Mouse (Mus musculus): ENCODE measurements around the gene Olfr978. TPM values are rescaled to one million over a fixed set of nuclear protein-coding genes. Genes with fewer than 3 reads are reported as not detected.

Olfr978 gene
- not detected for polyA plus RNA-seq (2015; fragmentation: Illumina TruSeq; extraction: RNeasy Lipid Tissue Mini Kit (QIAGEN cat#74804); ENCODE audit: insufficient read depth, low replicate concordance)

DNA sequence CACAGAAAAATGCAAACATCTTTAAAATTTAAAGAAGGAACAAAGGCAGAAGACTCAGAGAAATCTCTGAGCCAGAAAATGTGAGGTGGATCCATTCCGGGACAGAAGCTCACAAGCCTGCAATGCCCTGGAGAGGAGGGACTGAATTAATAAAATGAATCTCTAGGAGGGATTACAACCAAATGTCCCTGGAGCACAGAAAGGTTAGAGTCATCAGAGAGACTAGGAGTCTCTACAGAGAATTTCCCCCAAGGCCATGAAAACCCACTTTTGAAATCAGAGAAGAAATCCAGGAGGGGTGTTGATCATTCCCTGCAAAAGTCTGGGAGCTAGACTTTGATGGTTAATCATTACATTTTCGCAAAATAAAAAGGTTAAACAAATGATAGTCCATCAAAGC lies at the start of gene Olfr978:
TSS of gene Olfr978 (plus strand) at position 301 of the 400 bp plus-strand sequence.

DNA sequence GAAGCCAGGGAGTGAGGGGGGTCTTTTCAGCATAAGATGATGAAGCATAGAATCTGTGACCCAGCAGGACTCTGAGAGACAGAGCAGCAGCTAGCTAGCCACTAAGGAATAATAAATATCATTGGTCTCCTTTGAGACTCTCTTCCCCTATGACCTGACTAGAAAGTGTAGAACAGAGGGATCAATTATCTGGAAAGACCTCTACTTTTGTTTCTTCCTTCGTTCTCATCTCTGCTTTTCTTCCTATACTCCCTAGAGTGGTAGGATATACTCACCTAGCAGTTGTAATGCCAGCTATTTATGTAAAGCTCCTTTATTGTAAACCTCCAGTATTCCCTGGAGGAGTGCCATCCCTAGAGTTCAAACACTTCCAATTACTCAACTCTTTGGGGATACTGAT lies 40.0 kb upstream of the Olfr978 start, which contains the start of gene Olfr975:
TSS of gene Olfr975 (minus strand) at position 101 of the 400 bp plus-strand sequence.

DNA sequence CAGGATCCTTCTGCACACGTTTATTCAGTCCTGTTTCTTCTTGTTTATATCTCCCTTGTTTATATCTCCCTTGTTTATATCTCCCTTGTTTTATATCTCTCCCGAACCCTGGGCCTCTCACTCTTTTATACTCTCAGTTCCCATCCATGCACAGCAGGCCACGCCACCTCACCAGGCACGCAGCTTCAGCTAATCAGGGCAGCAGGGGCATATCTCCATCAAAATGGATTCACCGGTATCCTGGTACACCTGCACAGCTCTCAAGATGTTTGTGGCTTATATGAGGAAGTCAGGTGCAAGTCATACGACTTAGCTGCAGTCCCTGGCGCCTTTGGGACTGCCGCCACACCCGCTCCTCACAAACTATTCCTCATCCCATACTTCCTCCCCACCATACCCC lies 30.9 kb upstream of the Olfr978 start, which contains the start of gene Olfr976:
TSS of gene Olfr976 (minus strand) at position 101 of the 400 bp plus-strand sequence.

DNA sequence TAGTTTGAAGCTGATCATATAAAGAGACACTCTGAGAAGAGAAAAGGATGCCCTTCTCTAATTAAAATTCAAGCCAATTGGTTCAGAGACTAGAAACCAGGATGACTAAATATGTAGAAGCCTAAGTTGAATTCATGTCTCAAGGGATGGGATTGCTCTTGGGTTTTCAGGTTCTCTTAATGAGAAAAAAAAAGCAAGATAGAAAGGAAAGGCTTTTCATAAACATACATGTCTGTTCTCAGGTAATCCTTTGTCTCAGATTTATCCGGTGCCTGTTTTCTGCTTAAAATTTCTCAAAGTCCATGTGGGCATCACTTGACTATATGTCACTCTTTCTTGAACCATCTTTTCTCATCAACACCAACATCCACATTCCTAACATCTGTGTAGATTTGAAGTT lies 11.5 kb downstream of the Olfr978 start, which contains the start of gene Olfr979:
TSS of gene Olfr979 (minus strand) at position 101 of the 400 bp plus-strand sequence.

DNA sequence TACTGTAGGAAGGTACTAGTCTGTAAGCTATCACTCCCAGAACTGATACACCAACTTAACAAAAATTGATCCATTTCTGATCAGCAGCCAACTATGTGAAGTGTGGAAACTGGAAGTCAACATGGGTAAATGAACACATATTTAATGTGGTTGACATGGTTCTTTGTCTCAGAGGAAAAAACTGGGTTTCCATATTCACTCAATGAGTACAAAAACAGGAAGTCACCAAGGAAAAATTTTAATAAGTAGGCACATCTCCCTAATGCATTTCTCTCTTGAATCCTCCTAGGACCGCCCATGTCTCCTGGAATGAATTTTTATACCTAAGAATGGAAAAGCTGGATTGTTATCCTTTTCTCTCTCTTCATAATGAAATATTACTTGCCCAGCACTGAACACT lies 17.6 kb downstream of the Olfr978 start, which contains the start of gene Olfr980:
TSS of gene Olfr980 (minus strand) at position 101 of the 400 bp plus-strand sequence.

DNA sequence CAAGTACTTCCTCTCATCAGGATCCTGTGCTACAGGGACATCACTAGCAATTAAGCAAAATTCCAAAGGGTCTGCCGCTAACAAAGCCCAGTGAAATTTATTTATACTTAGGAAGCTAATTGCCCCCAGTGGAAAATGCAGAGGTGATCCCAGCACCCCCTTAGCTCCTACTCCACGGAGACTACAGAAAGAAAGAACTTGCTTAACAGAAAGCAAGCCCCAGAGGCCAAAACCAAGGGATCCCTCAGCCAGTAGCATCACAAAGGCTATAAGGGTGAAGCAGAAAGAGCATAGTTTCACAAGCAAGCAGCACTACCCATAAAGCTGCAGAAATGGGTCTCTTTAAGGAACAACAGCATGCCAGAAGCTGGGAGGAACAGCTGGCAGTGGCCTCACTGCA lies 29.3 kb downstream of the Olfr978 start, which contains the start of gene Olfr981:
TSS of gene Olfr981 (plus strand) at position 301 of the 400 bp plus-strand sequence.

Other genes starting within 250 kb of the Olfr978 start
- gene Olfr967, start 245.9 kb upstream of the Olfr978 start, polyA plus RNA-seq (2015; fragmentation: Illumina TruSeq; extraction: RNeasy Lipid Tissue Mini Kit (QIAGEN cat#74804); ENCODE audit: insufficient read depth, low replicate concordance) = not detected
- not detected for gene Olfr968, start 208.9 kb upstream of the Olfr978 start, polyA plus RNA-seq (2015; fragmentation: Illumina TruSeq; extraction: RNeasy Lipid Tissue Mini Kit (QIAGEN cat#74804); ENCODE audit: insufficient read depth, low replicate concordance)
- gene Olfr969, start 201.2 kb upstream of the Olfr978 start, polyA plus RNA-seq (2015; fragmentation: Illumina TruSeq; extraction: RNeasy Lipid Tissue Mini Kit (QIAGEN cat#74804); ENCODE audit: insufficient read depth, low replicate concordance) = not detected
- gene Olfr970, start 183.3 kb upstream of the Olfr978 start, polyA plus RNA-seq (2015; fragmentation: Illumina TruSeq; extraction: RNeasy Lipid Tissue Mini Kit (QIAGEN cat#74804); ENCODE audit: insufficient read depth, low replicate concordance) = not detected
- gene Olfr971, start 155.2 kb upstream of the Olfr978 start, polyA plus RNA-seq (2015; fragmentation: Illumina TruSeq; extraction: RNeasy Lipid Tissue Mini Kit (QIAGEN cat#74804); ENCODE audit: insufficient read depth, low replicate concordance) = not detected
- gene Olfr972, start 125.7 kb upstream of the Olfr978 start, polyA plus RNA-seq (2015; fragmentation: Illumina TruSeq; extraction: RNeasy Lipid Tissue Mini Kit (QIAGEN cat#74804); ENCODE audit: insufficient read depth, low replicate concordance) = not detected
- gene Olfr229, start 84.8 kb upstream of the Olfr978 start, polyA plus RNA-seq (2015; fragmentation: Illumina TruSeq; extraction: RNeasy Lipid Tissue Mini Kit (QIAGEN cat#74804); ENCODE audit: insufficient read depth, low replicate concordance) = not detected
- not detected for gene Olfr974, start 54.6 kb upstream of the Olfr978 start, polyA plus RNA-seq (2015; fragmentation: Illumina TruSeq; extraction: RNeasy Lipid Tissue Mini Kit (QIAGEN cat#74804); ENCODE audit: insufficient read depth, low replicate concordance)
- not detected for gene Olfr975, start 40.1 kb upstream of the Olfr978 start, polyA plus RNA-seq (2015; fragmentation: Illumina TruSeq; extraction: RNeasy Lipid Tissue Mini Kit (QIAGEN cat#74804); ENCODE audit: insufficient read depth, low replicate concordance)
- not detected for gene Olfr976, start 31.0 kb upstream of the Olfr978 start, polyA plus RNA-seq (2015; fragmentation: Illumina TruSeq; extraction: RNeasy Lipid Tissue Mini Kit (QIAGEN cat#74804); ENCODE audit: insufficient read depth, low replicate concordance)
- gene Olfr979, start 11.4 kb downstream of the Olfr978 start, polyA plus RNA-seq (2015; fragmentation: Illumina TruSeq; extraction: RNeasy Lipid Tissue Mini Kit (QIAGEN cat#74804); ENCODE audit: insufficient read depth, low replicate concordance) = not detected
- not detected for gene Olfr980, start 17.5 kb downstream of the Olfr978 start, polyA plus RNA-seq (2015; fragmentation: Illumina TruSeq; extraction: RNeasy Lipid Tissue Mini Kit (QIAGEN cat#74804); ENCODE audit: insufficient read depth, low replicate concordance)
- not detected for gene Olfr981, start 29.4 kb downstream of the Olfr978 start, polyA plus RNA-seq (2015; fragmentation: Illumina TruSeq; extraction: RNeasy Lipid Tissue Mini Kit (QIAGEN cat#74804); ENCODE audit: insufficient read depth, low replicate concordance)
- gene Olfr982, start 81.7 kb downstream of the Olfr978 start, polyA plus RNA-seq (2015; fragmentation: Illumina TruSeq; extraction: RNeasy Lipid Tissue Mini Kit (QIAGEN cat#74804); ENCODE audit: insufficient read depth, low replicate concordance) = not detected
- gene Olfr983, start 101.5 kb downstream of the Olfr978 start, polyA plus RNA-seq (2015; fragmentation: Illumina TruSeq; extraction: RNeasy Lipid Tissue Mini Kit (QIAGEN cat#74804); ENCODE audit: insufficient read depth, low replicate concordance) = not detected
- gene Olfr984, start 122.1 kb downstream of the Olfr978 start, polyA plus RNA-seq (2015; fragmentation: Illumina TruSeq; extraction: RNeasy Lipid Tissue Mini Kit (QIAGEN cat#74804); ENCODE audit: insufficient read depth, low replicate concordance) = not detected
- not detected for gene Olfr985, start 138.1 kb downstream of the Olfr978 start, polyA plus RNA-seq (2015; fragmentation: Illumina TruSeq; extraction: RNeasy Lipid Tissue Mini Kit (QIAGEN cat#74804); ENCODE audit: insufficient read depth, low replicate concordance)
- gene Tmem225, start 156.0 kb downstream of the Olfr978 start, polyA plus RNA-seq (2015; fragmentation: Illumina TruSeq; extraction: RNeasy Lipid Tissue Mini Kit (QIAGEN cat#74804); ENCODE audit: insufficient read depth, low replicate concordance) = not detected
- gene Olfr986, start 188.8 kb downstream of the Olfr978 start, polyA plus RNA-seq (2015; fragmentation: Illumina TruSeq; extraction: RNeasy Lipid Tissue Mini Kit (QIAGEN cat#74804); ENCODE audit: insufficient read depth, low replicate concordance) = not detected
- gene Zfp202, start 200.2 kb downstream of the Olfr978 start, polyA plus RNA-seq (2015; fragmentation: Illumina TruSeq; extraction: RNeasy Lipid Tissue Mini Kit (QIAGEN cat#74804); ENCODE audit: insufficient read depth, low replicate concordance) = 4.3 TPM